Mouse (Mus musculus): ENCODE data around the gene Klhl25. TPM values are rescaled to one million over a fixed set of nuclear protein-coding genes. Genes with fewer than 3 reads are reported as not detected.
A peak's percentile ranks its signal among the peaks of the same experiment; 100 is the strongest.

The Klhl25 gene
- 9.1 and 10.9 TPM in 2 replicates for polyA plus RNA-seq (2015; fragmentation: Nextera tagmentation; extraction: Ambion mirVana)

DNA sequence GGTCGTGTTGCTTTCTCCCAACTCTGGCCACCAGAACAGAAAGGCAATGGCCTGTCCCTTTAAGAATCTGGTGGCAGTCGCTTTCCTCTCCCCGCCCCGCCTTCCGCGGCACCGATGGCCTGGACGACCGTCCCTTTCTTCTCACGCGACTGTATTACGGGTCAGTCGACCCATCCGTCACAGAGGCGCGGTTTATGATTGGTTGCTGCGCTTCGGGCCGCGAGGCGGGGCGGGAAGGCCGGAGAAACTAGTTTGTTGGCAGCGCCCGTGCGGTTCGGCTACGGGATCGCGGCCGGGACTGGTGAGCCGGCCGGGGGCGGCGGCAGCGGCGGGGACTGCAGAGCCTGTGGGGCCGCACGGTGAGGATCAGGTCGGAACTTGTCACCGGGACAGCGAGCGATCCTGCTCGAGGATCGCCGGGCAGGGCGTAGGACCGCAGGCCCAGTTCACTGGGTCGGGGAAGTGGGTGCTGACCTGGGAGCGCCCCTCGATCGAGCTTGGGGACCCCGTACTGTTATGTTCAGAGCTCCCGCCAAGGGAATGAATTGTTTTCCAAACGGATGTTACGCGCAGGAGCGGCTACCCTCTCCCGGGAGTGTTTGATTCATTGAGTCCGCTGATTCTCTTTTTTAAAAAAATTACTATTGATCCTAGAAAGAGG lies at the start of gene Klhl25:
TSS of gene Klhl25 (plus strand) at position 196 of the 661 bp plus-strand sequence.
- WGBS, result under 1% methylated on average over 60 of the region's 60 CpGs
- H3K9me3 ChIP-seq (replicated peaks; ENCODE audit: control insufficient read depth, low read length), result no peaks in the 10 kb centered on the region
- H3K9ac ChIP-seq (ENCODE audit: low read length), result peak within 1 kb of the TSS; percentile 83
- peak within 1 kb of the TSS; percentile 73 for H3K4me3 ChIP-seq (ENCODE audit: low read length)
- peak within 1 kb of the TSS; percentile 79 for H3K27ac ChIP-seq (ENCODE audit: low read length)
- peak; percentile 98 for ATAC-seq (replicated peaks; ENCODE audit: extremely low read depth, insufficient read depth, low FRiP score)
- H3K4me2 ChIP-seq (ENCODE audit: low read depth, low read length), result peak within 1 kb of the TSS; percentile 90
- H3K4me1 ChIP-seq (ENCODE audit: control insufficient read depth, insufficient read depth, low read length), result peaks cover 23% of the 10 kb centered on the region
- no peaks in the 10 kb centered on the region for H3K27me3 ChIP-seq (ENCODE audit: control insufficient read depth, insufficient read depth, low read length)
- no peaks in the 10 kb centered on the region for H3K36me3 ChIP-seq (ENCODE audit: control insufficient read depth, insufficient read depth)

DNA sequence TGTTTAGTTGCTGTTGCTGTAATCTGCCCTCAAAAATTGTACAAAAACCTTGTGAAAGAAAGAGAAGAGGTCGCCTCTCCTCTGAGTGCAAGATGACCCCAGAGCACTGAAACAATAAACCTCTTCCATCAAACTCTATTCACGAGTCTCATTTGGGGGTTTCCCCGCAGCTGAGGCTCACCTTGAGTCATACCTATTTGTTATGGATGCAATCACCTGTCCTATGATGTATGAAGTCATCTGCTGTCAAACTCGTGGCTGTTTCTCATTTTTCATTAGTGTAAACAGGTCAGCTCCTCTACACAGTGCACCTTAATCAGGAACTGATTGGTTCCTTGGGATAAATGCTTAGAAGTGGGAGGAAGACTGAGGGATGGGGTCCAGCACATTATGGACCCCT lies 47.6 kb upstream of the Klhl25 start:
- Histone ChIP-seq H3K9me3 (replicated peaks; ENCODE audit: control insufficient read depth, low read length) (no peaks in the 10 kb centered on the region), H3K27me3 (ENCODE audit: control insufficient read depth, insufficient read depth, low read length) (no peaks in the 10 kb centered on the region), H3K4me1 (ENCODE audit: control insufficient read depth, insufficient read depth, low read length) (peaks cover 3% of the 10 kb centered on the region; the same call in 1 of the 2 replicates), H3K9ac (ENCODE audit: low read length) (no peak overlapping the region), H3K36me3 (ENCODE audit: control insufficient read depth, insufficient read depth) (no peaks in the 10 kb centered on the region), H3K4me3 (ENCODE audit: low read length) (no peak overlapping the region), H3K27ac (ENCODE audit: low read length) (no peak overlapping the region), H3K4me2 (ENCODE audit: low read depth, low read length) (no peak overlapping the region)
- 65% methylated on average over 4 of the region's 4 CpGs for WGBS
- no peak for ATAC-seq (replicated peaks; ENCODE audit: extremely low read depth, insufficient read depth, low FRiP score)

DNA sequence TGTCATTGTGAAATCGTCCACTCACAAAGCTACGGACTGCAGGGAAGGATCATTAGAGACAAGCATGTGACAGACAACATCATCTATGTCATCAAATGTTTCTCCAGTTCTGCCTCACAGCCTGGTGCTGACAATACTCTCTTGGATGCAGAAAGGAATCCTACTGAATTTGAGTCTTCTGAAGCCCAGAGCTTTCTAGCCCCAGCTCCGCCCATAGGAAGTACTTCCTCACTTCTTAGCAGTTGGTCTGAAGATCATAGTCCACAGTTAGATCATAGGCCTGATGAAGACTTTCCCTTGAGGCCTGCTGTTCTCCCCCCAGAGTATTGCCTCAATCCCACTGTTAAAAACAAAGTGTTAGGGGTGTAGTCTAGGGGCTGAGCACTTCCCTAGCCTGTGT lies 47.1 kb upstream of the Klhl25 start:
- H3K9me3 ChIP-seq (replicated peaks; ENCODE audit: control insufficient read depth, low read length), result no peaks in the 10 kb centered on the region
- H3K27me3 ChIP-seq (ENCODE audit: control insufficient read depth, insufficient read depth, low read length), result no peaks in the 10 kb centered on the region
- WGBS, result 93% methylated on average over 3 of the region's 3 CpGs
- no peaks in the 10 kb centered on the region for H3K36me3 ChIP-seq (ENCODE audit: control insufficient read depth, insufficient read depth)
- H3K4me3 ChIP-seq (ENCODE audit: low read length), result no peak overlapping the region
- H3K27ac ChIP-seq (ENCODE audit: low read length), result no peak overlapping the region
- no peak for ATAC-seq (replicated peaks; ENCODE audit: extremely low read depth, insufficient read depth, low FRiP score)
- no peak overlapping the region for H3K4me2 ChIP-seq (ENCODE audit: low read depth, low read length)
- H3K4me1 ChIP-seq (ENCODE audit: control insufficient read depth, insufficient read depth, low read length), result peaks cover 4% of the 10 kb centered on the region
- no peak overlapping the region for H3K9ac ChIP-seq (ENCODE audit: low read length)

DNA sequence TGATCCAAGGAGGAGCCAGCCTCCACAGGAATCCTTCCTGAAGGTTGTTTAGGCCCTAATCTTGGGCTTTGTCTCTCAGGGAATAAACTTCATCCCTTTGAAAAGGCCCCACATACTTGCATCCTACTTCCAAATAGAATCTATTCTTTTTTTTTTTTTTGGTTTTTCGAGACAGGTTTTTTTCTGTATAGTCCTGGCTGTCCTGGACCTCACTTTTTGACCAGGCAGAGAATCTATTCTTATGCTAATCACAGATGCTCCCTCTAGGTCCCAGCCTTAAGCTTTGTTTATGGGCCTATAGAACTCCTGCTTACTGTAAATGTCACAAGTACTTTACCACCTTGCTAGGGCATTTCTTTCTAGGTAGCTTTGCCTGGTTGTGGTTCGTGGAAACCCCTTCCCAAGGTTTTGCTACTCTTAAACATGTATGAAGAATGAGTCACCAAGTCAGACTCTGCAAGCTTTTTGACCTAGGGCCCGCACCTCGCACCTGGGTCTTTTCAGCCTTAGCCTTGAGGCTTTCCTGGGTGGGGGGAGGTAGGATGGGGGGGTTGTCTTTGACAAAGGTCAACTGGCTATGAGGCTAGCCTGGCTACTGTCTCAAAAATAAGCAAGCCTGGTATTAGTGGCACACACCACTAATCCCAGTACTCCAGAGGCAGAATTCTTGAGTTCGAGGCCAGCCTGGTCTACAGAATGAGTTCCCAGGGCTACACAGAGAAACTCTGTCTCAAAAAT lies 46.3 kb upstream of the Klhl25 start:
- no peak overlapping the region for H3K9ac ChIP-seq (ENCODE audit: low read length)
- peaks cover 9% of the 10 kb centered on the region for H3K4me1 ChIP-seq (ENCODE audit: control insufficient read depth, insufficient read depth, low read length)
- H3K4me3 ChIP-seq (ENCODE audit: low read length), result no peak overlapping the region
- ATAC-seq (replicated peaks; ENCODE audit: extremely low read depth, insufficient read depth, low FRiP score), result no peak
- no peaks in the 10 kb centered on the region for H3K9me3 ChIP-seq (replicated peaks; ENCODE audit: control insufficient read depth, low read length)
- H3K27ac ChIP-seq (ENCODE audit: low read length), result no peak overlapping the region
- H3K36me3 ChIP-seq (ENCODE audit: control insufficient read depth, insufficient read depth), result no peaks in the 10 kb centered on the region
- H3K4me2 ChIP-seq (ENCODE audit: low read depth, low read length), result no peak overlapping the region
- no peaks in the 10 kb centered on the region for H3K27me3 ChIP-seq (ENCODE audit: control insufficient read depth, insufficient read depth, low read length)
- 91% methylated on average over 5 of the region's 5 CpGs for WGBS

DNA sequence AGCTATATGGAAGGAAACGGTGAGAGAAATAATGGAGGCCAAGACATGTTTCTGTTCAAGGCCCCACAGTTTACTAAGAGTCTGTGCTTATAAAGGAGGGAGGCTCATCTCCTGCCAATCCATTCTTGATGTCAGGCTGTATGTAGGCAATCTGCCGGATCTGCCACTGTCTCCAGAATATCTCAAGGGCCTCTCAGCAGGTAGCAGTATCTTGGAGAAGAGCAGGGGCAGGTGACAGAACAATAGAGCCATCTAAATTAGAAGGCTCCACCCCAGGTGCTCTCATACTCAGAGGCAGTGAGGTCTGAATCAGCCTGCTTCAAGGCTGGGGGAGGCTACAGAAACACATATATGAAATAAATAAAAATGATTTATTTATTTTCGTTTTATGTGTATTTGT lies 45.2 kb upstream of the Klhl25 start:
- no peak for ATAC-seq (replicated peaks; ENCODE audit: extremely low read depth, insufficient read depth, low FRiP score)
- Histone ChIP-seq H3K27ac (ENCODE audit: low read length) (no peak overlapping the region), H3K9me3 (replicated peaks; ENCODE audit: control insufficient read depth, low read length) (no peaks in the 10 kb centered on the region), H3K4me3 (ENCODE audit: low read length) (no peak overlapping the region), H3K27me3 (ENCODE audit: control insufficient read depth, insufficient read depth, low read length) (no peaks in the 10 kb centered on the region), H3K36me3 (ENCODE audit: control insufficient read depth, insufficient read depth) (no peaks in the 10 kb centered on the region), H3K4me2 (ENCODE audit: low read depth, low read length) (no peak overlapping the region), H3K9ac (ENCODE audit: low read length) (no peak overlapping the region), H3K4me1 (ENCODE audit: control insufficient read depth, insufficient read depth, low read length) (peaks cover 11% of the 10 kb centered on the region)
- WGBS, result 75% methylated on average over 3 of the region's 3 CpGs

DNA sequence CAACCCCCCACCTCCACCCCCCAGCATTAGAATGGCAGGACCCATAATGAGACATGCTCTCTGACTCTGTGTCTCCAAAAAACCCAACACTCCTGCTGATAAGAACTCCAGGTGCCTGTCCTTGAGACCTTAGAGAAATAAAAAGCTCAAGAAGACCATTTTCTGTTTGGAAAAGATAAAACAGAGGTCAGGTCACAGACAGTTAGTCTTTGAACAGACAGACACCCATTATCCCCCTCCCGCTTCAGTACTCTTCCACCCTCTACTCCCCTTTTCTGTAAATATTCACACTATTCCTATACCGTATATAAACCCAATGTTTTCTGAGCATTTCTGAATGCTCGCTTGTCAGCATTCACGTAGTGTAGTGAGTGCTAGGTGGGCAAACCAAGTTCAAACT lies 41.9 kb upstream of the Klhl25 start:
- no peaks in the 10 kb centered on the region for H3K27me3 ChIP-seq (ENCODE audit: control insufficient read depth, insufficient read depth, low read length)
- no peak overlapping the region for H3K9ac ChIP-seq (ENCODE audit: low read length)
- H3K4me2 ChIP-seq (ENCODE audit: low read depth, low read length), result no peak overlapping the region
- peak overlapping the region; percentile 31; the same call in 1 of the 2 replicates for H3K27ac ChIP-seq (ENCODE audit: low read length)
- H3K4me3 ChIP-seq (ENCODE audit: low read length), result no peak overlapping the region
- WGBS, result 68% methylated on average over 4 of the region's 4 CpGs
- ATAC-seq (replicated peaks; ENCODE audit: extremely low read depth, insufficient read depth, low FRiP score), result no peak
- peaks cover 11% of the 10 kb centered on the region for H3K4me1 ChIP-seq (ENCODE audit: control insufficient read depth, insufficient read depth, low read length)
- no peaks in the 10 kb centered on the region for H3K9me3 ChIP-seq (replicated peaks; ENCODE audit: control insufficient read depth, low read length)
- no peaks in the 10 kb centered on the region for H3K36me3 ChIP-seq (ENCODE audit: control insufficient read depth, insufficient read depth)

DNA sequence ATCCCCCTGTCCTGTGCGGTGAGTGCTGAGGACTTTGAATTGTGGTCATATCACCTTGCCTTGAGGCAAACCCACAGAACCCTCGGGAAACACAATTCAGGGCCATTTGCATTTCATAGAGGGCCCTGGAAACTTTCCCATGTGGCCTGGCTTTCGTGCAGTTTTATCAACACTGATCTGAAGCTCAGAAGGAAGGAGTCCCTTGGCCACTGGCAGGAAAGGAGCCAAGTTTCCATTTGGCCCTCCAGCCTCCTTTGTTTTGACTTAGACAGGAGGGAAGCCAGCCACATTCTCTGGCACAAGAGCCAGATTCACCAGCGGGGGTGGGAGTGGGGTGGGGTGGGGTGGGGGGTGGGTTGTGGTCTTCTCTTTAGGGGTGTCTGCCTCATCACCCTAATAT lies 41.4 kb upstream of the Klhl25 start:
- H3K4me2 ChIP-seq (ENCODE audit: low read depth, low read length), result no peak overlapping the region
- no peak overlapping the region for H3K9ac ChIP-seq (ENCODE audit: low read length)
- peaks cover 11% of the 10 kb centered on the region for H3K4me1 ChIP-seq (ENCODE audit: control insufficient read depth, insufficient read depth, low read length)
- H3K36me3 ChIP-seq (ENCODE audit: control insufficient read depth, insufficient read depth), result no peaks in the 10 kb centered on the region
- no peaks in the 10 kb centered on the region for H3K9me3 ChIP-seq (replicated peaks; ENCODE audit: control insufficient read depth, low read length)
- no peak overlapping the region for H3K4me3 ChIP-seq (ENCODE audit: low read length)
- 18% methylated on average over 4 of the region's 4 CpGs for WGBS
- no peaks in the 10 kb centered on the region for H3K27me3 ChIP-seq (ENCODE audit: control insufficient read depth, insufficient read depth, low read length)
- 0 out of 2 replicates have a peak, but pooled peaks have one; percentile 14 for ATAC-seq (replicated peaks; ENCODE audit: extremely low read depth, insufficient read depth, low FRiP score)
- H3K27ac ChIP-seq (ENCODE audit: low read length), result peak overlapping the region; percentile 31; the same call in 1 of the 2 replicates

DNA sequence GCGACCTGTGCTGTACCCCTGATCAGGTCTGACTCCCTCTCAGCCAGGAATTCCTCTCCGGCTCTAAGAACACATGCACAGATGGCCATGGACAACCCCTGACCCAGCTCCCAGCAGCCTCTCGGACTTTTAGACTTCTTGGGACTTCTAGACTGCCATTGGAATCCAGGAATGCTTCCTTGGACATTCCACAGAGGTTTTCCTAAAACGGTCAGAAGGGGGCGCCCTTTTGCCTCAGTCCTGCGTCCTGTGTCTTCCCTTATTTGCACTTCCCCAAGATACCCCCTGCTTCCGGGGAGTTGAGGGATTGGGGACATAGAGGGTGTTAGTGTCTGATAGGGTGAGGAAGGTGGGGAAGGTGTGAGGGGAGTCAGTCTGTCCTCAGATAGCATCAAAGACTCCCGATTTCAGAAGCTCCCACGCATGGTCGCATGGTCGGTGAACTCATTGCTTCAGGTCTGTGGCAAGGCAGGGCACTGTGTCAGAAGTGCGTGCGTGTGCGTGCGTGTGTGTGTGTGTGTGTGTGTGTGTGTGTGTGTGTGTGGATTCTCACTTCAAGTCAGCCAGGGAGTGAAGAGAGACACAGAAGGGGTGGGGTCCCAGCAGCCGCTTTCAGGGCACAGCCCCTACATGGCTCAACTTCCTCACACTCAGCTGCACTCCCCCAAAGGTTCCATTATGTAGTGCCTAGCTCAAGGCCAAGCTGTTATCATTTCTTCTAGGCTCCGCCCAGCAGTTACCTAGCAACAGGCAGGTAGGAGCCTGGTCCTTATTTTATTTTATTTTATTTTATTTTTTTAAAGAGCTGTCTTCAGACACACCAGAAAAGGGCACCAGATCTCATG lies 40.4 kb upstream of the Klhl25 start:
- 0 out of 2 replicates have a peak, but pooled peaks have one; percentile 23 for ATAC-seq (replicated peaks; ENCODE audit: extremely low read depth, insufficient read depth, low FRiP score)
- peaks cover 11% of the 10 kb centered on the region for H3K4me1 ChIP-seq (ENCODE audit: control insufficient read depth, insufficient read depth, low read length)
- no peaks in the 10 kb centered on the region for H3K36me3 ChIP-seq (ENCODE audit: control insufficient read depth, insufficient read depth)
- no peaks in the 10 kb centered on the region for H3K9me3 ChIP-seq (replicated peaks; ENCODE audit: control insufficient read depth, low read length)
- H3K4me3 ChIP-seq (ENCODE audit: low read length), result no peak overlapping the region
- no peaks in the 10 kb centered on the region for H3K27me3 ChIP-seq (ENCODE audit: control insufficient read depth, insufficient read depth, low read length)
- H3K27ac ChIP-seq (ENCODE audit: low read length), result no peak overlapping the region
- no peak overlapping the region for H3K9ac ChIP-seq (ENCODE audit: low read length)
- no peak overlapping the region for H3K4me2 ChIP-seq (ENCODE audit: low read depth, low read length)
- 70% methylated on average over 17 of the region's 17 CpGs for WGBS
